Mouse (Mus musculus) CH12.LX (cell line): ENCODE measurements around the gene Gm37240. TPM values are rescaled to one million over a fixed set of nuclear protein-coding genes. Genes with fewer than 3 reads are reported as not detected.

Experiments
- DNase-seq: peaks from one replicate; pipeline ENCODE4 v3.0.0-alpha.2; 2013; ENCODE audit errors: extremely low read depth
- H3K27ac ChIP-seq: 2 replicates; pipeline ENCODE4 v1.5.1; 2012; ENCODE audit warnings: low read depth, mild to moderate bottlenecking, control low read depth, moderate library complexity; ENCODE audit not compliant: insufficient read depth
- H3K27me3 ChIP-seq: replicated peaks from 2 replicates; pipeline ENCODE3; 2012; ENCODE audit warnings: inconsistent platforms
- H3K36me3 ChIP-seq, 2 experiments: replicated peaks in 1 of 2; 2 replicates each; pipeline versions ENCODE3 to v1.6.1; 2012; ENCODE audit warnings: inconsistent platforms in 1 of 2, low read length in 1 of 2, mild to moderate bottlenecking in 1 of 2, mixed read lengths in 1 of 2, moderate library complexity in 1 of 2; ENCODE audit not compliant: control insufficient read depth in 1 of 2, insufficient read depth in 1 of 2
- H3K4me1 ChIP-seq, 2 experiments: 2 replicates each; pipeline ENCODE4 v1.6.1; 2012; ENCODE audit warnings: inconsistent platforms in 1 of 2, moderate library complexity in 1 of 2; ENCODE audit not compliant: insufficient read depth in 2 of 2, control insufficient read depth in 1 of 2
- H3K4me2 ChIP-seq: 2 replicates; pipeline ENCODE4 v1.6.1; 2012; ENCODE audit warnings: low read depth, mild to moderate bottlenecking, control low read depth; ENCODE audit not compliant: poor library complexity, insufficient read depth, severe bottlenecking
- H3K4me3 ChIP-seq, 3 experiments: fragments of 150-350 bp in 1 of 3; sonication (generic) in 1 of 3; replicated peaks in 1 of 3; 2 replicates each; pipeline versions ENCODE3 to v1.5.1; 2011 to 2012; ENCODE audit warnings: low read depth in 2 of 3, low read length in 2 of 3, mild to moderate bottlenecking in 2 of 3, moderate library complexity in 2 of 3, control low read depth in 1 of 3, improper control_type of control experiment in 1 of 3, inconsistent platforms in 1 of 3, mixed read lengths in 1 of 3; ENCODE audit not compliant: poor library complexity in 1 of 3
- H3K79me2 ChIP-seq: replicated peaks from 2 replicates; pipeline ENCODE4 v1.6.1; 2012; ENCODE audit warnings: mild to moderate bottlenecking, moderate library complexity; ENCODE audit not compliant: control insufficient read depth, poor library complexity, insufficient read depth, severe bottlenecking; ENCODE audit errors: extremely low read depth
- H3K9ac ChIP-seq: 2 replicates; pipeline ENCODE4 v1.6.1; 2012; ENCODE audit warnings: low read depth, mild to moderate bottlenecking, control low read depth, moderate library complexity; ENCODE audit not compliant: insufficient read depth
- H3K9me3 ChIP-seq: replicated peaks from 2 replicates; pipeline ENCODE3; 2012; ENCODE audit warnings: low read length, inconsistent platforms, mixed read lengths
- BHLHE40 ChIP-seq: IDR thresholded peaks from 2 replicates; pipeline ENCODE4 v1.6.1; 2011; ENCODE audit warnings: mild to moderate bottlenecking, low read depth, low read length, improper control_type of control experiment
- CHD1 ChIP-seq: IDR thresholded peaks from 2 replicates; pipeline ENCODE4 v1.6.1; 2012; ENCODE audit warnings: low read depth, low read length, improper control_type of control experiment, inconsistent platforms
- CHD2 ChIP-seq: IDR thresholded peaks from 2 replicates; pipeline ENCODE4 v1.6.1; 2011; ENCODE audit warnings: low read length, improper control_type of control experiment
- CTCF ChIP-seq, 2 experiments: IDR thresholded peaks in 1 of 2; conservative IDR thresholded peaks in 1 of 2; 2 replicates each; pipeline ENCODE4 v1.5.1; 2011 to 2012; ENCODE audit warnings: low read depth in 2 of 2, low read length in 2 of 2, improper control_type of control experiment in 1 of 2, inconsistent platforms in 1 of 2, mild to moderate bottlenecking in 1 of 2, moderate library complexity in 1 of 2
- EP300 ChIP-seq: IDR thresholded peaks from 2 replicates; pipeline ENCODE4 v1.6.1; 2011; ENCODE audit warnings: low read length, improper control_type of control experiment
- ETS1 ChIP-seq: conservative IDR thresholded peaks from 2 replicates; pipeline ENCODE4 v1.6.1; 2012; ENCODE audit warnings: low read depth, mild to moderate bottlenecking, inconsistent platforms, low read length, improper control_type of control experiment, moderate library complexity
- GABPA ChIP-seq: IDR thresholded peaks from 2 replicates; pipeline ENCODE4 v1.6.1; 2012; ENCODE audit warnings: low read depth, low read length, improper control_type of control experiment, inconsistent platforms; ENCODE audit not compliant: insufficient replicate concordance
- IRF4 ChIP-seq: IDR thresholded peaks from 2 replicates; pipeline ENCODE4 v1.6.1; 2014; ENCODE audit warnings: low read depth, mild to moderate bottlenecking, inconsistent platforms, low read length, improper control_type of control experiment
- JUN ChIP-seq: IDR thresholded peaks from 2 replicates; pipeline ENCODE4 v1.6.1; 2011; ENCODE audit warnings: low read depth, mild to moderate bottlenecking, low read length, improper control_type of control experiment, moderate library complexity; ENCODE audit not compliant: insufficient read depth
- JUND ChIP-seq: conservative IDR thresholded peaks from 2 replicates; pipeline ENCODE4 v1.6.1; 2011; ENCODE audit warnings: low read depth, low read length, improper control_type of control experiment
- MAFK ChIP-seq: IDR thresholded peaks from 2 replicates; pipeline ENCODE4 v1.6.1; 2011; ENCODE audit warnings: low read length, improper control_type of control experiment; ENCODE audit not compliant: insufficient replicate concordance
- MEF2A ChIP-seq: IDR thresholded peaks from 2 replicates; pipeline ENCODE4 v1.6.1; 2014; ENCODE audit warnings: low read depth, mild to moderate bottlenecking, inconsistent platforms, low read length, improper control_type of control experiment, borderline replicate concordance
- MXI1 ChIP-seq: IDR thresholded peaks from 2 replicates; pipeline ENCODE4 v1.6.1; 2011; ENCODE audit warnings: mild to moderate bottlenecking, low read depth, low read length, improper control_type of control experiment
- MYC ChIP-seq: IDR thresholded peaks from 2 replicates; pipeline ENCODE4 v1.6.1; 2011; ENCODE audit warnings: low read depth, mild to moderate bottlenecking, improper control_type of control experiment, low read length
- POLR2A ChIP-seq: IDR thresholded peaks from 2 replicates; pipeline ENCODE4 v1.6.1; 2011; ENCODE audit warnings: low read depth, mild to moderate bottlenecking, improper control_type of control experiment, low read length
- RAD21 ChIP-seq: IDR thresholded peaks from 2 replicates; pipeline ENCODE4 v1.6.1; 2011; ENCODE audit warnings: low read depth, mild to moderate bottlenecking, low read length, improper control_type of control experiment, moderate library complexity
- RCOR1 ChIP-seq: conservative IDR thresholded peaks from 2 replicates; pipeline ENCODE4 v1.6.1; 2012; ENCODE audit warnings: low read depth, mild to moderate bottlenecking, inconsistent platforms, low read length, improper control_type of control experiment
- TBP ChIP-seq: conservative IDR thresholded peaks from 2 replicates; pipeline ENCODE4 v1.6.1; 2011; ENCODE audit warnings: low read depth, low read length, improper control_type of control experiment
- TCF12 ChIP-seq: IDR thresholded peaks from 2 replicates; pipeline ENCODE4 v1.6.1; 2014; ENCODE audit warnings: low read depth, mild to moderate bottlenecking, inconsistent platforms, low read length, improper control_type of control experiment
- USF1 ChIP-seq: IDR thresholded peaks from 2 replicates; pipeline ENCODE4 v1.6.1; 2014; ENCODE audit warnings: low read depth, mild to moderate bottlenecking, inconsistent platforms, low read length, improper control_type of control experiment
- ZKSCAN1 ChIP-seq: IDR thresholded peaks from 2 replicates; pipeline ENCODE4 v1.6.1; 2012; ENCODE audit warnings: low read depth, inconsistent platforms, low read length, improper control_type of control experiment, borderline replicate concordance
- ZMIZ1 ChIP-seq: IDR thresholded peaks from 2 replicates; pipeline ENCODE4 v1.6.1; 2012; ENCODE audit warnings: low read depth, mild to moderate bottlenecking, inconsistent platforms, low read length, improper control_type of control experiment
- ZNF384 ChIP-seq: IDR thresholded peaks from 2 replicates; pipeline ENCODE4 v1.6.1; 2012; ENCODE audit warnings: low read depth, low read length, improper control_type of control experiment, inconsistent platforms
- dilution Hi-C: fragments of 300-500 bp; cut with MboI; formaldehyde crosslinking; loops from 2 replicates; pipeline ENCODE4 v1.14.3; 2020; ENCODE audit warnings: low sequenced_read_pairs; ENCODE audit not compliant: extremely low pct_unique_long_range_greater_than_20kb, extremely low pct_ligation_motif_present
- in situ Hi-C: fragments of 300-500 bp; cut with MboI; formaldehyde crosslinking; loops from 3 replicates; pipeline ENCODE4 v1.14.3; 2019; ENCODE audit warnings: low sequenced_read_pairs, low pct_ligation_motif_present, low pct_unique_long_range_greater_than_20kb, mixed read lengths
- polyA plus RNA-seq: library from polyadenylated mRNA; unstranded; fragments of >175 nt; gene quantifications from 2 replicates; pipeline ENCODE4 v1.2.1, GENCODE M21; 2012; ENCODE audit warnings: low read depth; ENCODE audit not compliant: insufficient read length
- total RNA-seq, 2 experiments: library from RNA; depleted of rRNA; stranded (reverse); fragments of 300-350 nt in 1 of 2; fragments of >200 nt in 1 of 2; gene quantifications; 2 replicates each; pipeline ENCODE4 v1.2.3; 2012 to 2014

Gene Gm37240
- total and polyA plus RNA-seq, 3 experiments: 0.08 to 0.19 (median 0.14) TPM

GRCm38 (mm10) chr3:85514700-85515099, 372.6 kb downstream of the Gm37240 start:
- H3K9ac ChIP-seq: no peak overlapping the region
- H3K9me3 ChIP-seq: no peaks in the 10 kb centered on the region
- H3K27ac ChIP-seq: no peak overlapping the region
- peaks cover 3 to 8% of the 10 kb centered on the region in 2 experiments; a peak in 3 of 4 replicates for H3K4me1 ChIP-seq
- no peaks in the 10 kb centered on the region for H3K27me3 ChIP-seq
- no peaks in the 10 kb centered on the region for H3K36me3 ChIP-seq
- dilution Hi-C loops: no loop called here
- DNase-seq: no peak
- in situ Hi-C loops: no loop called here
- no peaks in the 10 kb centered on the region for H3K79me2 ChIP-seq
- H3K4me3 ChIP-seq: no peak overlapping the region
- H3K4me2 ChIP-seq: no peak overlapping the region
- TF ChIP-seq ETS1 (no peak), GABPA (no peak), RAD21 (no peak), CTCF (conservative IDR thresholded peaks at IDR 0.05 in 1 of 2, IDR thresholded peaks at IDR 0.05 in 1 of 2; ENCODE audit: low read depth in 2 of 2, low read length in 2 of 2) (no peak), MYC (no peak), POLR2A (no peak), TCF12 (no peak), ZNF384 (no peak), CHD2 (no peak), CHD1 (no peak), MAFK (no peak), IRF4 (no peak), RCOR1 (no peak), ZKSCAN1 (no peak), USF1 (no peak), BHLHE40 (no peak), TBP (no peak), MXI1 (no peak), ZMIZ1 (no peak)

GRCm38 (mm10) chr3:85508717-85509279, 378.5 kb downstream of the Gm37240 start:
- Histone ChIP-seq H3K27me3 (no peaks in the 10 kb centered on the region), H3K4me1 (peaks cover 2% of the 10 kb centered on the region in 2 experiments; a peak in 3 of 4 replicates), H3K9ac (no peak overlapping the region), H3K36me3 (no peaks in the 10 kb centered on the region), H3K79me2 (no peaks in the 10 kb centered on the region), H3K4me3 (no peak overlapping the region), H3K9me3 (no peaks in the 10 kb centered on the region), H3K27ac (no peak overlapping the region), H3K4me2 (no peak overlapping the region)
- in situ Hi-C loops: no loop called here
- dilution Hi-C loops: no loop called here
- TF ChIP-seq JUN (peak; percentile 56), ZKSCAN1 (no peak), JUND (no peak), EP300 (peak; percentile 78; the same call in 1 of the 2 replicates), MEF2A (no peak), POLR2A (no peak), IRF4 (0 out of 2 replicates have a peak, but pooled peaks have one; percentile 17), GABPA (no peak), ZNF384 (peak; percentile 93)
- no peak for DNase-seq
